Mouse (Mus musculus) spleen, adult 2 months (tissue): ENCODE measurements at regions not wholly inside any gene's neighbourhood (a gene's known extent, or its start where the extent isn't known, plus 50 kb on each side); places are given as distances from the start of the nearest gene placed in this dataset.

ENCODE experiments used
- CTCF ChIP-seq: fragments of 200-500 bp; IDR thresholded peaks from 2 replicates; pipeline ENCODE4 v1.5.1; 2011; ENCODE audit warnings: mild to moderate bottlenecking, inconsistent platforms; ENCODE audit not compliant: insufficient read depth, insufficient read length, insufficient replicate concordance; ENCODE audit errors: extremely low read depth
- POLR2A ChIP-seq: fragments of 200-500 bp; IDR thresholded peaks from 2 replicates; pipeline ENCODE4 v1.6.1; 2011; ENCODE audit warnings: low read depth, low read length, inconsistent platforms

DNA sequence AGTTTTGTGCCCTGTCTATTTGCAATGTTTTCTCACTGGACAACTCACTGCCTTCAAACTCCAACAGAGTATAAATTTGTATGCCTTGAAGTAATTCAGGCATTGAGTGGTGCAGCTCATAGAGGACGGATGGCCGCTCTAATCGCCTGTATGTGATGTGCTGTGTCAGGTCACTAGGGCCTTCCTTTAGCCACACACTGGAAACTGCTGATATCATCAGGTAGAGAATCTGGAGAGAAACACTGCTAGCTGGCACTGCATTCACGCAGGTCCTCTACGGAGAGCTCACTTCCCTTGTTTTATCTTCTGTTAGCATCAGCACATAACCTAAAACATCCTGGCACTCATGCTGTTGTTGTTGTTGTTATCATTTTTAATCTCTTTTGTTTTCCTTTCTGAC is 144.0 kb upstream of the Gm34302 start:
- TF ChIP-seq CTCF, result no peak
- TF ChIP-seq POLR2A, result no peak
